Mouse (Mus musculus) megakaryocyte, embryonic 14.5 days (primary cell): ENCODE results near the gene Scarb1.

ENCODE experiments used
- FLI1 ChIP-seq: IDR thresholded peaks from 2 replicates; pipeline ENCODE4 v1.6.1; 2012; ENCODE audit warnings: low read length, inconsistent platforms, mixed read lengths
- GATA1 ChIP-seq: IDR thresholded peaks from 3 replicates; pipeline ENCODE4 v1.6.1; 2012; ENCODE audit warnings: mixed read lengths, low read length, inconsistent platforms, borderline replicate concordance

DNA sequence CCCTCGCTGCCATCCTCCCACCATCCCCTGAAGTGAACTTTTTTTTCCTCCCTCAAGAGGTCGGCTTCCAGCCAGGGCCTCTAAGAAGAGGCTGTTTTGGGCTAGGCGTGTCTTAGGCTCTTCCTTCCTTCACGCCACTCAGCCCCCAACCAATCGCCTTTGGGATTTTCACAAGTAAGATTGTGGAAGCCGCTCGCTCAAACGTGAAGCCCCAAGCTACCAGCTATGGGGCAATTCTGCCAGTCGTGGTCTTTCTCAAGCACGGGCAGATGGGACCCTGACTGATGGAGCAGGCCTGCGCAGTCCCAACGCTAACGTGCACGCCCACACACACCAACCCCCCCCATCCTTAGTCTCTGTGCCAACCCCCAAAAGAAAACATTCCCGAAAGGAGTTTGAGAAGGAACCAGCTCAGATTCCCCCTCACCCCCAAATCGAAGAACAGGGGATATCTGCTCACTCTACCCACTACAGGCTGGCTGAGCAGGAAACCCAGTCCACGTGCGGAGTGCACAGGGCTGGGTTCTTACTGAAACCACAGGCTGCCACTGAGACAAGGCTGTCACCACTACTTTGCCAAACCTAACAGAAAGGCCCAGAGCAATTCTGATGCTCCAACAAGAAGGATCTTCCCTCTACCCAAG, 1.7 kb downstream of the Scarb1 start:
- no peak for TF ChIP-seq FLI1
- no peak for TF ChIP-seq GATA1
